Mouse (Mus musculus) C2C12 (cell line): ENCODE measurements around the gene Cryl1. TPM values are rescaled to one million over a fixed set of nuclear protein-coding genes. Genes with fewer than 3 reads are reported as not detected.

Experiments
- H3K27me3 ChIP-seq: one replicate; pipeline ENCODE4 v1.6.1; 2011; ENCODE audit not compliant: control insufficient read depth, insufficient read depth, insufficient read length
- H3K36me3 ChIP-seq: one replicate; pipeline ENCODE4 v1.6.1; 2011; ENCODE audit not compliant: control insufficient read depth, insufficient read depth
- H3K4me3 ChIP-seq: one replicate; pipeline ENCODE4 v1.5.1; 2011; ENCODE audit warnings: mild to moderate bottlenecking, control low read depth; ENCODE audit not compliant: poor library complexity, insufficient read depth, severe bottlenecking
- H3K79me2 ChIP-seq: one replicate; pipeline ENCODE4 v1.6.1; 2011; ENCODE audit not compliant: control insufficient read depth, insufficient read depth
- H3K79me3 ChIP-seq: one replicate; pipeline ENCODE4 v1.6.1; 2011; ENCODE audit warnings: low read depth, control low read depth
- H3ac ChIP-seq: one replicate; pipeline ENCODE3; 2011; ENCODE audit warnings: low read depth; ENCODE audit not compliant: control insufficient read depth, insufficient read length
- CEBPB ChIP-seq: IDR thresholded peaks from one replicate; pipeline ENCODE4 v1.6.1; 2011; ENCODE audit warnings: low read depth, mild to moderate bottlenecking, control low read depth, moderate library complexity
- CTCF ChIP-seq: IDR thresholded peaks from one replicate; pipeline ENCODE4 v1.5.1; 2011; ENCODE audit not compliant: control insufficient read depth, insufficient read depth, insufficient read length
- FOSL1 ChIP-seq: IDR thresholded peaks from one replicate; pipeline ENCODE4 v1.8.0; 2011; ENCODE audit warnings: mild to moderate bottlenecking, low read length; ENCODE audit not compliant: poor library complexity, insufficient read depth, severe bottlenecking
- MAX ChIP-seq: IDR thresholded peaks from one replicate; pipeline ENCODE4 v1.6.1; 2011; ENCODE audit warnings: mild to moderate bottlenecking, control low read depth
- MYOD1 ChIP-seq: IDR thresholded peaks from one replicate; pipeline ENCODE4 v1.6.1; 2011; ENCODE audit warnings: low read depth; ENCODE audit not compliant: control insufficient read depth, insufficient read length
- MYOG ChIP-seq: IDR thresholded peaks from one replicate; pipeline ENCODE4 v1.6.1; 2011; ENCODE audit not compliant: control insufficient read depth, insufficient read length; ENCODE audit errors: extremely low read depth
- USF1 ChIP-seq: IDR thresholded peaks from one replicate; pipeline ENCODE4 v1.6.1; 2011; ENCODE audit warnings: low read depth, mild to moderate bottlenecking, control low read depth, moderate library complexity
- polyA plus RNA-seq: library from polyadenylated mRNA; unstranded; fragments of >200 nt; fragmentation: generic; extraction: Trizol; gene quantifications from one replicate; pipeline ENCODE4 v1.2.1, GENCODE M21; 2012; ENCODE audit warnings: missing spikeins

Cryl1 gene
- polyA plus RNA-seq, 1 experiment: 1.1 TPM

DNA sequence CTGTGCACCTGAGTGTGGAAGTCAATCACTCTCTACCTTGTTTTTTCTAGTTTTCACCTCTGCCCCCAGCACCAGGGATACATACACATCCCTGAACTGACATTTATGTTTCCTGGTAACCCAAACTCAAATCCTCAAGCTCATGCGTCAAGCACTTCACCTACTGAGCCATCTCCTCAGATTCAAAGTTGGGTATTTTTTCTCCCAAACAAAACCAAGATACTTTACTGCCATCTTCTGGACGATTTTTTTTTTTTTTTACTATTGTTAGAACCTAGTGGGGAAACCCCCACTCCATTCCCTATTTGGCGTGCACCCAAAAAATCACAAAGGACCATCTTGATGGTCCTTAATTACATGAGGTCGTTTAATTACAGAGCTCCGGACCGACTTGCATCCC is 10.8 kb upstream of the Cryl1 start:
- no peak overlapping the region for H3ac ChIP-seq
- H3K36me3 ChIP-seq: no peaks in the 10 kb centered on the region
- H3K79me2 ChIP-seq: no peaks in the 10 kb centered on the region
- H3K79me3 ChIP-seq: no peaks in the 10 kb centered on the region
- TF ChIP-seq CEBPB (no peak), CTCF (no peak), MYOG (no peak), MYOD1 (no peak), MAX (no peak), USF1 (no peak)
- no peak overlapping the region for H3K4me3 ChIP-seq
- peaks cover 6% of the 10 kb centered on the region for H3K27me3 ChIP-seq

- Histone ChIP-seq H3K79me3 (no peaks in the 10 kb centered on the region), H3ac (no peak overlapping the region)
Measured at GRCm38 (mm10) chr14:57408100-57408499, 9.8 kb upstream of the Cryl1 start.

GRCm38 (mm10) chr14:57407039-57407987 is 9.0 kb upstream of the Cryl1 start:
- Histone ChIP-seq H3K27me3 (peaks cover 4% of the 10 kb centered on the region), H3ac (no peak overlapping the region), H3K79me2 (no peaks in the 10 kb centered on the region), H3K79me3 (no peaks in the 10 kb centered on the region), H3K4me3 (no peak overlapping the region), H3K36me3 (no peaks in the 10 kb centered on the region)
- no peak for TF ChIP-seq MYOD1
- TF ChIP-seq FOSL1: no peak
- TF ChIP-seq MYOG: no peak
- TF ChIP-seq CTCF: no peak
- TF ChIP-seq MAX: no peak

More at GRCm38 (mm10) chr14:57408100-57408499, 9.8 kb upstream of the Cryl1 start:
- Histone ChIP-seq H3K27me3 (peaks cover 6% of the 10 kb centered on the region), H3K36me3 (no peaks in the 10 kb centered on the region), H3K4me3 (no peak overlapping the region), H3K79me2 (no peaks in the 10 kb centered on the region)
- TF ChIP-seq MYOD1 (no peak), MYOG (no peak), MAX (no peak), FOSL1 (no peak), USF1 (no peak), CTCF (no peak), CEBPB (no peak)

- Histone ChIP-seq H3ac (no peak overlapping the region), H3K79me3 (no peaks in the 10 kb centered on the region), H3K36me3 (no peaks in the 10 kb centered on the region), H3K79me2 (no peaks in the 10 kb centered on the region), H3K4me3 (no peak overlapping the region), H3K27me3 (no peaks in the 10 kb centered on the region)
- no peak for TF ChIP-seq USF1
- TF ChIP-seq MYOG: no peak
- no peak for TF ChIP-seq MAX
- no peak for TF ChIP-seq CEBPB
- no peak for TF ChIP-seq MYOD1
- no peak for TF ChIP-seq CTCF
- TF ChIP-seq FOSL1: no peak
Measured at GRCm38 (mm10) chr14:57402815-57403214, 4.5 kb upstream of the Cryl1 start.

- H3K27me3 ChIP-seq: no peaks in the 10 kb centered on the region
- H3K4me3 ChIP-seq: no peak overlapping the region
- TF ChIP-seq FOSL1: no peak
- no peak for TF ChIP-seq MYOD1
- TF ChIP-seq CEBPB: no peak
- no peak for TF ChIP-seq USF1
- TF ChIP-seq MYOG: no peak
- TF ChIP-seq CTCF: no peak
- TF ChIP-seq MAX: no peak
- H3K36me3 ChIP-seq: no peaks in the 10 kb centered on the region
- no peaks in the 10 kb centered on the region for H3K79me2 ChIP-seq
- no peak overlapping the region for H3ac ChIP-seq
- H3K79me3 ChIP-seq: no peaks in the 10 kb centered on the region
Measured at GRCm38 (mm10) chr14:57398813-57399427, 591 bp upstream of the Cryl1 start.

- TF ChIP-seq MYOD1 (no peak), CEBPB (no peak), USF1 (no peak), MAX (no peak), FOSL1 (no peak), MYOG (no peak), CTCF (no peak)
- Histone ChIP-seq H3K4me3 (no peak overlapping the region), H3K36me3 (no peaks in the 10 kb centered on the region), H3ac (no peak overlapping the region), H3K27me3 (no peaks in the 10 kb centered on the region), H3K79me3 (no peaks in the 10 kb centered on the region), H3K79me2 (no peaks in the 10 kb centered on the region)
Measured at GRCm38 (mm10) chr14:57397221-57397620, 1.1 kb downstream of the Cryl1 start.
